Mouse (Mus musculus) stomach, postnatal 0 days (tissue): ENCODE measurements around the gene Lrfn3.

Experiments
- CTCF ChIP-seq: IDR thresholded peaks from 2 replicates; pipeline ENCODE4 v1.5.1; 2016; ENCODE audit warnings: antibody characterized with exemption, low read depth, mild to moderate bottlenecking, moderate library complexity
- EP300 ChIP-seq: optimal IDR thresholded peaks from 2 replicates; pipeline ENCODE3; 2016; ENCODE audit warnings: antibody characterized with exemption

- TF ChIP-seq CTCF: no peak
- TF ChIP-seq EP300: no peak
Observed at GRCm38 (mm10) chr7:30409789-30410188, 47.2 kb upstream of the Lrfn3 start.
